Mouse (Mus musculus): ENCODE measurements around the gene Apod.
"Not testable (repeated sequence)": the region's sequence is repeated elsewhere in the genome, so short reads cannot be mapped to it uniquely, and the experiment has no call there.

The Apod gene

DNA sequence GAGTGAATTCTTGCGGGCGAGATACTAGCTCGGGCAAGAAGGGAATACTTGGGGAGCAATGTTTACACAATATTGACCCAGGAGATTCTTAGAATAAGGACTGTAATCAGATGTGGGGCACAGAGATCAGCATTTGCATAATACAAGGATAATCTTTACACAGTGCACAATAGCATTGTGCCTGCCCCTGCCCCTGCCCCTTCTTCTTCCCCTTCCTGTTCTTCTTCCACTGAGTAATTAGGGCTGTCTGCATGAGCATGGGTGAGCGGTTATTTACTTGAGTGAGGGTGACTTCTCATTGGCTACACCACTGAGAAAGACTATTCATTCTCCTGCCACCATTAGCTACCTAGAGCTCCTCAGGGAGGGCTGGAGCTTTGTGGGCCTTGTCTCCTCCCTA, 6.9 kb upstream of the Apod start:
- DNase-seq (ENCODE audit: low read depth), result no peak

DNA sequence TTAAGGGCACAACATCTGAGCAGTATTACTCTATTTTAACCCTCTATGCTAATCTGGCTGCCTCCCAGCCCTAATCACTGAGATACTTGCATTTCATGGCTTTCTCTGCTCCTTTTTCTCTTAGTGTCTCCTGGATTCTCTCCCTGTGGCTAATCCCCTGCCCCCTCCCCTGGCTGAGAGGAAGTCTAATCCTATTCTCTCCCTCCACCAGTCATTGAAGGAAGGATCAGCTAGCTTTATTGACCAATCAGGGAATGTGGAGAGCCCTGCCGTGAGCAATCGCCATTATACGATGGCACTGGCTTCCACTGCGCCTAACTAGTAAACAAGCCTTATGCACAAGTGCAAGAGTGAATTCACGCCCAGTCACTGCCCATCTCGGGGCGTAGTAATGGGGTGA, 6.3 kb upstream of the Apod start:
- no peak for DNase-seq (ENCODE audit: low read depth)

DNA sequence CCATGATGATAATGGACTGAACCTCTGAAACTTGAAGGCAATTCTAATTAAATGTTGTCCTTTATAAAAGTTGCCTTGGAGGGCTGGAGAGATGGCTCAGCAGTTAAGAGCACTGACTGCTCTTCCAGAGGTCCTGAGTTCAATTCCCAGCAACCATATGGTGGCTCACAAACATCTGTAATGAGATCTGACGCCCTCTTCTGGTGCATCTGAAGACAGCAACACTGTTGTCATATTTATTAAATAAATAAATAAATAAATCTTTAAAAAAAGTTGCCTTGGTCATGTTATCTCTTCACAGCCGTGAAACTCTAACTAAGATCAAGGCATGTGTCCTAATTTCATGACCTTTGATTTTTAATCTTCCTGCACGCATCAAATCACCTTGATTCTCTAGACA, 5.1 kb upstream of the Apod start:
- not testable (repeated sequence) for DNase-seq (ENCODE audit: low read depth)

DNA sequence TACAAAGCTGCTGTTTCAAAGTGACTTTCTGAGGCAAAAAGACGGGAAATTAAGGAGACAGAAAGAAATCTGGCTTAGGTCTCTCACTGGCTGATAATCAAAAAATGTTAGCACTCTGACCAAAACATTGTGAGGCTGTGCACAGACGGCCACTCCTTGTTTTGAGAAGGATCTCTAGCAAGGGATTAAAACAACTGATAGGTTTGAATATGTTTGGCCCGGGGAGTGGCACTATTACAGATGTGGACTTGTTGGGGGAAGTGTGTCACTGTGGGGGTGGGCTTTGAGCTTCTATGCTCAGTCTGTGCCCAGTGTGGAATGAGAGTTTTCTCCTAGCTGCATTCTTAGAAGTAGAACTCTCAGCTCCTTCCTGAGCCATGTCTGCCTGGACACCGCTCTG, 4.7 kb upstream of the Apod start:
- no peak for DNase-seq (ENCODE audit: low read depth)

DNA sequence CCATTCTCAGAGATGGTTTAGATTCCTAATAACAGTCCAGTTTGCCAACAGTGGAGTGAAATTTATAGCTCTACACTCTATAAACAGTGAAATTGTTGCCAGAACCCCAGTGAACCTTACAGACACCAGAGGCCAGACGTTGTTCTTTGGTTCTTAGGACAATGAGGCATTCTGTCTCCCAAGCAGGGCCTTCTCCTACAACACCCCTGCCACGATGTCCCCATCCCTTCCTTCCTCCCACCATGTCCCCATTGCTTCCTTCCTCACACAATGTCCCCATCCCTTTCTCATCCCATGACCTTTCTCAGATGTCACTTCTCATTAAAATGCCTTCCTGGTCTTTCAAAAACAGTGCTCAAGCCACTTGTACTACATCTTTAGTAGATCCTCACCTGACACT, 3.8 kb upstream of the Apod start:
- no peak for DNase-seq (ENCODE audit: low read depth)

DNA sequence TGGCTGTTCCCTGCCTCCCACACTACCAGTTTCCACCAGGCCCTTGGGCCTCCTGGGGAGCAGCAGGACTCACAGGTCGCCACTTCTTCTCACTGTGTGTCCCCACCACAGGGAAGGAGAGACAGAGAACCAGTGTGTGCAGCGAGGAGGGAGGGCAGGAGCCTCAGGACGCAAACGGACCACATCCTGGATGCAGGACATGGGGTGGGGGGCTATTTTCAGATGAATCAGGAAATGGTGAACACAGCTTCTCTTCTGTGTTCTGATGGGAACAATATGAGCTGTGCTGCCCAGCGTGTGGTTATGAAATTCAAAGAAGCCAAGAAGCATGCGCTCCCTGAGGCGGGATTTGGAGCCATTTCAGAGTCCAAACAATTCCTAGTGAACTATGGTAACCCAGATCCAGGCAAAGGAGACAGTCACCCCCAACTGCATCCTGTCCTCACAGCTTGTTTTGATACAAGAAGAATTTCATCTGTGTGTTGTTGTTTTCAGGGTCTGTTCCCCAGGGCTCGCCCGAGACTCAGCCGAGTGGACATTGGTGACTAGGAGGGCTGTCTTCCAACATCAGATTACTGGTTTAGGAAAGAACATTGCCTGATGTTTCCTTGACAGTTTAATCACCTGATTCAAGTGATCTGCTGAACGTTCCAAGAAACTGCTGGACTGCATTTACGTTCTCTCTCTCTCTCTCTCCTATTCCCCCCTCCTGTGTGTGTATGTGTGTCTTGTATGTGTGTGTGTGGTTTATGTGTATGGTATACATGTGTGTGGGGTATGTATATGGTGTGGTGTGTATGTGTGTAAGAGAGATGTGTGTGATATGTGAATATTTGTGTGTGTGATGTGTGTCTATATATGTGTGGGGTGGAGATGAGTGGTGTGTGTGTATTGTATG, 1.9 kb upstream of the Apod start:
- not testable (repeated sequence) for DNase-seq (ENCODE audit: low read depth)

DNA sequence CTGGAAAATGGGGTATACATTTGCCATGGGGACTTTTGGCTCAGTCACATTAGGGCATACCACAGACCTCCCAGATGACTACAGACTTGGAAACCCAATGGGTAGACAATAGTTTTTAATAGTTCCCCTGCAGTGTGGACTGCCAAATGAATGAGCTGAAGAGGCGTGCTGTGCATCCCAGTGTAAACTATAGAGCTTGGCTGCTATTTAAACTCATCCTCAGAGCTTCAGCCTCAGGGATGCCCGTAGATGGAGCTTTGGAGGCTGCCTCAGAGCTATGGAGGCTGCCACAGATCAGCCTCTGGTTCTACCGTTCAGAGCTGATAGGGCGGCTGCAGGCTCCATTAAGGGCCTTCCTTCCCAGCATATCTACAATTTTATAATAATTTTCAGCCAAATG, 686 bp upstream of the Apod start:
- no peak for DNase-seq (ENCODE audit: low read depth)

DNA sequence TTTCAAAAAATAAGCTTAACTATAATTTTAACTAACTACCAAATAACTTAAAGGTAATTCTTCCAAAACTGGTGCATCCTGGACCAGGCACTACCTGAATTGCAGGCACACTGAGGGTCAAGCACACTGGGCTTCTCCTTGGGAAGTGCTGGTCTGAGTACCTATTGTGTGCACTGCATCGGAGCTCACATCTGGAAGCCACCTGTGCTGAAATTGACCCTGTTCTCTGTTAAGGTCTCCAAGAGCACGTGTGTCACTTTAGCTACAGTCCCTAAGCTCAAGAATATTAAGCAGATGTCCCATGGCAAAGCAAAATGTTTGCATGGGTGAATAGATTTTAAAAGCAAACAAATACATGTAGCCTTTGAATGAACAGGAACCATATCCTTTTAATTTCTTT, 997 bp downstream of the Apod start:
- DNase-seq (ENCODE audit: low read depth), result no peak

DNA sequence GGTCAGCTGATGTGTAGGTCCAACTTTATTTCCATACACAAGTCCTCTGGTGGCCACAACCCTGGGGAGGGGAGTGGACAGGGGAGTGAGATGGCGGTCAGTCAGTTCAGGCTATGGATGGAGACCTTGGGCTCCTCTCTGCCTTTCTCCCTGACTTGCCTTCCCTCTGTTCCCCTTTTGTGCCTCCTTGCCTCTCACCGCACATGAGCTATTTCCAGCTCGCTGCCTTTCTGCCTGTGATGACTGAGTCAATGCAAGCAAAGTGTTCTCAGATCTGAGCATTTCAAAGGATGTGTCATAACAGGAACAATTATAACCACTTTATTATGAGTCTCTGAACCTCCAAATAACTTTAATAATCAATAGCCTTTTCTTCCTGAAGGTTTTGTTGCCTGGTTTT, 2.3 kb downstream of the Apod start:
- DNase-seq (ENCODE audit: low read depth), result no peak

DNA sequence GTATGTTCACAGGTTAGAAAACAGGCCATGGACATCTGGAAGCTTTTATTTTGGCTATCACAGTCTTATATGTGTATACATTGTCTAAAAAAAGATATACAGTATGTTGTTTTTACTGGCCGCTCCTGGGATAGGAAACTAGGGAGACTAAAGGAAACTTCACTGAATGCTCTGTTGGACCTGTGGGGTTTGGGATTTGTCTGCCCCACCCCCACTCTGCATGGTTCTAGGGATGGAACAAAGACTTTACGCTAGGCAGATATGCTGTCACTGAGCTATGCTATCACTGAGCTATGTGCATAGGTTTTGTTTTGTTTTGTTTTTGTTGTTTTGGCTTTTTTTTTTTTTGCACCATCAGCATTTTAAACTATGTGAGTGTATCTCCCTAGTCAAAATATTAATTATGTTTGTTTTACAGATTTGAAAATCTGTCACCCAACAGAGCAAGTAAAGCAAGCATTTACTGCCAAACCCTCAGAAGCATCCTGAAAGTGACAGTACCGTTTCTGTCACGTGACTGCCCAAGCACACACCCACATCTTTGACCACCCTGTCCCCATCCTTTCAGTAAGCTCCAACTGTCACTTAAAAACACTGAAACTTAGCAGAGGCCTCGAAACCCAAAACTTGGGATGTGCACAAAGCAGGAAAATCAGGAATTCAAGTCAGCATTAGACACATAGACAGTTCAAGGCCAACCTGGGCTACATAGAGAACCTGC, 9.2 kb downstream of the Apod start:
- DNase-seq (ENCODE audit: low read depth), result no peak

DNA sequence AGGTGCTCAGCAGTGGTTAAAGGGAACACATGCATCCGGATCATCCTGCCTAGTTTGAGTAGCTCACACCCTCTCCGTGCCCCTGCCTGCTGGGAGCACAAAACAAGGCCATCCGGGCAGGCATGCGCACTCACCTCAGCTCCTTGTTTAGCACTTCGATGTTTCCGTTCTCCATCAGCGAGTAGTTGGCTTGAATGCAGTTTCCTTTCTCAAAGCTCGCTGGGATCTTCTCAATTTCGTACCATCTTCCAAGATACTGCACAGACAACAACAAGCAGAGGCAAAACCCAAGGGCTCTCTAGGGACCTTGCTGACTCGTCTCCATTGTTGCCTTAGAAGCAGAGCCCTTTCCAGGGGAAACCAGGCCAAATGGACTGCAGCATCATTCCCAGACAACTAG, 11.3 kb downstream of the Apod start:
- no peak for DNase-seq (ENCODE audit: low read depth)

DNA sequence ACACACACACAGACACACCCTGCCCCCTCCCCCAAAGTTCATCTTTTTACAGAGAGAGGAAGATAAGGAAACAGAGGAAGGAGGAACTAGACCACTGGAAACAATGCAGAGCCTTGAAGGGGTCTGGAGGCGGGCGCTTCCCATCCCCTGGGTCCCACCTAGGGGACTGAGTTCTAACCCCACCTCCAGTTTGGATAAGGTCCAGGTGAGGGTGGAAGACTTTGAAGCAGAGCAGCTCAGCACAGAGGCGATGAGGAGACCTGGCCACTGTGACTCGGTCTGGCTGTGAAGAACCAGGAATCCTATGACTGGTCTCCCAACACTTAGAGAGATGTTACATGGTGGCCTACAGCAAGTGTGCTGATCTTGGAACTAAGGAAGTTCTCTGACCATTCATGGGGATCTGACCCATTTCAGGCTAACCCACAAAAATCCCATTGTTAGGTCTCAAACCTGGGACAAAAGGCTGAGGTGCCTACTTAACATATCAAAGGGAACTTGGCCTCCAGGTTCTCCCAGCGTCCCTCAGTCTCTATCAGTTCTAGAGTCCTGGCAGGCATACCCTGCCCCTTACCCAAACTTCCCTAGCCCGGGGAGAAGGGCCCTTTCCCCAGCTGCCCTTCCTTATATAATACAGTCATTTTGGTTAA, 13.6 kb downstream of the Apod start:
- DNase-seq (ENCODE audit: low read depth), result no peak

DNA sequence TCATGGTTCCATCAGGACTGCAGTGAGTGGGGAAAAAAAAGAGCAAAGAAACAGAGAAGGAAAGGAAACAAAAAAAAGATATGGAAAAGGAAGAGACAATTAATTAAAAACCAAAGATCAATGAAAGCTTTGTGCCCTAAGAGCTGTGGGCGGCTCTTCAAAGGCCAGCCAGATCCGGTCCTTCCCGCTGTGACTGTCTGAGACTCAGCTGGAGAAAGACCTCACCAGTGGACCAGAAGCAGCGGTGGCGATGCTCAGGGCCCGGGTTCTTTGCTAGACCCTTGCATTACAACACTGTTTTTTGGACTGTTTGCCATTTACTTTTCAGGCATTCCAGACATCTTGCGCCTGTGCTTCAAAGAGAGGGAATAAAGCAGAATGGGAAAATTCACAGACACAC, 14.1 kb downstream of the Apod start:
- no peak for DNase-seq (ENCODE audit: low read depth)

DNA sequence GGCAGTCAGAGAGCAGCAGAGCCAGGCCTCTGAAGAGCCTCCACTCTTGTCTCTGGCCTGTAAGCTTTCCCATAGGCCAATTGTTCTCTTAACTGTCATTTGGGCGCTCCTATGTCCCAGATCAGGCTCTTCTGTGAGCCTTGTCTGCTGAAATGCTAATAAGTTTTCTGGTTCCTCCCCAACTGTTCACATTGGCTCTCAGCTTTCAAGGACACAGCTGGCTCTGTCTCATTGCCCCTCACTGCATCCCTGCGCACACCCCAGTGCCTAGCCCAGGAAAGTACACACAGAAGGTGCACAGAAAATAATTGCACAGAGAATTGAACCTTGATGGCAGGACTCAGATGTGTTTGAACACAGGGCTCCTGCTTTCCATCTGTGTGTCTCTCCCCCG, 14.7 kb downstream of the Apod start:
- no peak for DNase-seq (ENCODE audit: low read depth)

DNA sequence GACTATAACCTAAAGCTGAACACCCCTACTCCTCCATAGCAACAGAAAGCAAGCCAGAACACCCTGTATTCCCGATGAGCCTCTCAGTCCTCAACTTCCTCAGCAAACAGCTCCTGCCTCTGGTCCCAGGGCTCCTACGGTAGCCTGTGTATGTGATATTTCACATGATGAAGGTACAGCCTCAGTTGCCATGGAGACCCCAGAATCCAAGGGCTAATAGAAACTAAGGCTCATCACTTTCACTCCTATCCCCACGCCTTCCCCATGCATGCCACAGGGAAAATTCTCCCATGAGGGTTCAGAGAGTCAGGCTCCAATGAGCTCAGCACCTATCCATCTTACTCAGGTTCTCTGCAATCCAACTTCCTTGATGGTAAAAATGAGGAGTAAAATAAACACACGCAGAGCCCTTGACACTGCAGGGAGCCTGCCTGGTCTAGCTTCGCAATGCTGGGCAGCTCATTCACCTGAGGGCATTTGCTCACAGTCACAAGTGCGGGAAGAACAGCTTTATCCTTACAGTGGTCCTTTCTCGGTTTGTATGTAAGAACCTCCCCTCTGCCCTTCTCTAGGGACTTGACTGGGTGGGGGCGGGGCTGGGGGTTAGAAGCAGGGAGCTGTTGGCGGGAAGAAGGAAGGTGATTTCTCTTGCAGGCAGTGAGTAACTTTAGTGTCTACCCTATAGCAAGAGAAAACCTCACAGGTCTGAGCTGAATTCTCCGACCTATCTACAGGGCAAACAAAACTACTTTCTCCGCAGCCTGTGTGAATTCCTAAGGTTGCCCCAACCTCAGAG, 15.2 kb downstream of the Apod start:
- no peak for DNase-seq (ENCODE audit: low read depth)

DNA sequence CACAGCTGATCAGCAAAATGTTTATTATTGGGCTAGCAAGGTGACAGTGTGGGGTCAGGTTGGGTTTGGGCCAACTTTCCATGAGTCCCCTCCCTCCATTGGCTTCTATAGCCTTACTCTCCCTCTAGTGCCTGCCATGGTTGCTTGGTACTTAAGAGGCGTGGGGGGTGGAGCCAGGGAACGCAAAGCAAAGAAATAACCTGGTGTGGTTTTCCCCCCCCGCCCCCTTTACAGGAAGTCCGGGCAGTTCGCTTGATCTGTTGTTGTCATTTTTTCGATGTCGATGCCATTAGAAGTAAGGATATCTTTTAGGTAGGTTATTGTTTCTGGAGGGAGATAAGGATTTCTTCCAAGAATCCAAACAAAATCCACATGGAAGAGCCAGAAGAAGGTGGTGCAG, 17.5 kb downstream of the Apod start:
- DNase-seq (ENCODE audit: low read depth), result peak; percentile 76

DNA sequence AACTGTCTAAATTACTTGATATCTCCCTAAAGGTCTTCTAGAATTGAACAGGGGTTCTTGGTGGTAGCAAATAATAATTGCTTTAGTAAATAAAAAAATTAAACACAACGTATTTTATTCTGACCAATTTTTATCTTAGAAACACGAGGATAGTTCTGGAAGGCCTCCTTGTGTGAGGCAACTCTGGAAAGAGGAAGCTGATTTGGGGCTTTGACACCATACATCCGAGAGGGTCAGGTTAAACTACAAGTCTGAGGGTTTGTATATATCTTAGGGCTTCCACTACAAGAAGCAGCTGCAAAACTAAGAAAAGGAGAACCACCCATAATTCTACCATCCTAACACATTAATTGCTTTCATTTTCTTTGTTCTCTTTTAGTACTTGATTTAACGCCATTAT, 20.8 kb downstream of the Apod start:
- no peak for DNase-seq (ENCODE audit: low read depth)

DNA sequence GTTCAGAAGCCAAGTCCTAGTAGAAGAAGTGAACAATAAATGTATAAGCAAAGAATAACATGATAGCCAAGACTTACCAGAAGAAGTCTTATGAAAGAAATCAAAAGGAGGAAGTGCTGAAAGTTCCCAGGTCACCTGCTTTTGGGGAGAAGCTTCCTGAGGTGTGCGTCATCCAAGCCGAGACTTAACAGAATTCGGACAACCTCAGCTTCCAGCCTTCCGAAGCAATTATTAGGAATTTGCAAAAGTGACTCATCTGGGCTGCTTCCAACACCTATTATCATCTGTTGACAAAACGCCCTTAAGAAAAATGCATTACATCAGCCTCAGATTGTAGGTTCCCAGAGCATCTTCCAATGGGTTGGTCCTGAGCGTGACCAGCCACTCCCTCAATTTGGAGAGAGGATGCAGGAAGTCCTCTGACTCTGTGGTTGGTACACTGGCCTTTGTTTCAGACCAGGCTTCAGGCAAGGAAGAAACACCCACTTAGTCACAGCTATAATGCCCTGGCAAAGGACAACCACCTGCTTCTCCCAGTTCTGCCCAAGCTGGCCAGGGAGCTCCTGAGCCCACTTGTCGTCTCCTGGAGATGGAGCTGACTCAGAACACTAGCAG, 23.8 kb downstream of the Apod start:
- no peak for DNase-seq (ENCODE audit: low read depth)

DNA sequence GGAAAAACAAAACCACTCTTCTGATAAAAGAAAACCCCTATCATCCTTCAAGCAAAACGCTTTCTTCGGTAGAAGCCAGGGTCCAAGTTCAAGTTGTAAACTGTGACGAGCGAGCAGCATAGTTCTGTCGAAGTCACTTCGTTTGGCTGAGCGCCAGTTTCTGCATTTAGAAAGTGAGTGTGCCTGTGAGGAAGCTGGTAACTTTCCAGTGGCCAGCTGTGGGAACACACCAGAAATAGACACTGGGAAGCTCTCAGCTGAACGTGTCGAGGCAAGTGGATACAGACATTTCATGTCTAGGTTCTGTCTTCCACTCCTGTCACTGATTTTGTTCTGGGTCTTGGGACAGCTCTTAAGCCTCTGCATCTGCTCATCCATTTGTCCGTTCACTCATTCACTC, 24.3 kb downstream of the Apod start:
- no peak for DNase-seq (ENCODE audit: low read depth)

DNA sequence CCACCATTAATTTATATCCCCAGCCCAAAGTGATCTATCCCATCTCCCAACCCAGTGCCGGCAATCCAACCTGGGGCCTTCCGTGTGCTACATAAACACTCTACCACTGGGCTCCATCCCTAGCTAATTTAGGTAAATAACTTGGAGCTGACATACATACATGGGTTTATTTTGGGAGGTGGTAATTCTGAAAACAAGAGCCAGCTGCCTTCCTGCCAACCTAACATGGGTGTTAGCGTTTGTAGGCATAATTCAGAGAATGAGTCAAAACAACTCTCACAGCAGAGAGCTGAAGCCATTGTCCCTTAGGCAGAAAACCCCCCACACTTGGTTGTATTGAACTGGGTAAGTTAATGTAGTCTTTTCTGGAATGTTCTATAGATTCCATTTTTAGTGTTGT, 26.9 kb downstream of the Apod start:
- no peak for DNase-seq (ENCODE audit: low read depth)

DNA sequence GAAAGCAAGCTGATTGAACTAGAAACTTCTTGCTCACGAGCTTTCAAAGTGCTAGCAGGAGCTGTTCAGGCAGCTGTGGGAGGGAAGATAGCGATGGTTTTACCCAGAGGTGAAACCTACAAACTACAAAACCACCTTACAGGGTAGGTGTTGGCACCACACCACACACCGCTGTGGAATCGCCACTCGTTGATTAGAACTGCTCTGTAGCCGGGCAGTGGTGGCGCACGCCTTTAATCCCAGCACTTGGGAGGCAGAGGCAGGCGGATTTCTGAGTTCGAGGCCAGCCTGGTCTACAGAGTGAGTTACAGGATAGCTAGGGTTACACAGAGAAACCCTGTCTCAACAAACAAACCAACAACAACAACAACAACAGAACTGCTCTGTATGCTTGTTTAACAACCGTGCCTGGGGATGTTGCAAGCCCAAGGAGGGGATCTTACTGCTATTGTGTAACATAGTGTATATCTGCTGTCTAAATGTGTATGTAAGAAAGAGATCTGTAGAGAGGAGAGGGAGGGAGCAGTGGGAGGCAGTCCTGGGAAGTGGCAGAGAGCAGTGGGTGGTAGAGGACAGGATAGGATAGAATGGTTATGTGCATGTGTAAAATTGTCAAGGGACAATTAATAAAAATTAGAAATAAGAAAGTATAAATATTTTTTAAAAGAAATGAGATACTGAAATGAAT, 27.7 kb downstream of the Apod start:
- DNase-seq (ENCODE audit: low read depth), result no peak

Data from induced T-regulatory cell, adult 2 months (primary cell).